Mouse (Mus musculus) forebrain, embryonic 14.5 days (tissue): Measurements from ENCODE around the gene Nkapl. TPM values are rescaled to one million over a fixed set of nuclear protein-coding genes. Genes with fewer than 3 reads are reported as not detected.

Source experiments
- ATAC-seq: fragments of 200-750 bp; cut with Nextera tagmentation; 2 replicates; pipeline ENCODE4 v1.8.0; 2017; ENCODE audit warnings: mild to moderate bottlenecking, moderate library complexity
- DNase-seq: peaks from one replicate; pipeline ENCODE4 v3.0.0-alpha.2; 2015; ENCODE audit warnings: low spot score
- H3K27ac ChIP-seq: fragments of 300-500 bp; sonication (generic); 2 replicates; pipeline ENCODE4 v1.5.1; 2014; ENCODE audit warnings: low read depth, mild to moderate bottlenecking, control low read depth, low read length, moderate library complexity
- H3K27me3 ChIP-seq: fragments of 300-500 bp; sonication (generic); replicated peaks from 2 replicates; pipeline ENCODE4 v1.6.1; 2014; ENCODE audit warnings: low read length, control low read depth, mixed read lengths; ENCODE audit not compliant: control insufficient read depth, insufficient read depth
- H3K36me3 ChIP-seq: fragments of 300-500 bp; sonication (generic); 2 replicates; pipeline ENCODE4 v1.6.1; 2014; ENCODE audit warnings: low read length, control low read depth; ENCODE audit not compliant: control insufficient read depth, insufficient read depth
- H3K4me1 ChIP-seq: fragments of 300-500 bp; sonication (generic); 2 replicates; pipeline ENCODE4 v1.6.1; 2014; ENCODE audit warnings: antibody characterized with exemption, low read length, control low read depth; ENCODE audit not compliant: control insufficient read depth, insufficient read depth
- H3K4me2 ChIP-seq: fragments of 300-500 bp; sonication (generic); 2 replicates; pipeline ENCODE4 v1.6.1; 2014; ENCODE audit warnings: mild to moderate bottlenecking, control low read depth, low read length
- H3K4me3 ChIP-seq: fragments of 300-500 bp; sonication (generic); 2 replicates; pipeline ENCODE4 v1.5.1; 2014; ENCODE audit warnings: low read depth, low read length, control low read depth
- H3K9ac ChIP-seq: fragments of 300-500 bp; sonication (generic); 2 replicates; pipeline ENCODE4 v1.6.1; 2014; ENCODE audit warnings: mild to moderate bottlenecking, low read length, control low read depth, moderate library complexity
- H3K9me3 ChIP-seq: fragments of 300-500 bp; sonication (generic); replicated peaks from 2 replicates; pipeline ENCODE4 v1.6.1; 2016; ENCODE audit warnings: low read length, control low read depth, mixed read lengths; ENCODE audit not compliant: control insufficient read depth
- WGBS: fragments of 180-500 bp; shearing (Covaris S2); extraction: QIAGEN DNeasy Blood & Tissue Kit; methylation state at CpG from one replicate; pipeline ENCODE4 v1.1.7; 2014; 5-methylcytosine and 5-hydroxymethylcytosine counted together
- polyA plus RNA-seq: library from polyadenylated mRNA; unstranded; fragments of >200 nt; fragmentation: Nextera tagmentation; extraction: Ambion mirVana; gene quantifications from 2 replicates; pipeline ENCODE4 v1.2.1, GENCODE M21; 2014

The Nkapl gene
- polyA plus RNA-seq, 1 experiment from 2014 or later: 3.8 TPM

- no peak for ATAC-seq
- no peak overlapping the region for H3K9ac ChIP-seq
- H3K4me1 ChIP-seq: no peaks in the 10 kb centered on the region
- 92% methylated on average over 9 of the region's 9 CpGs for WGBS
- H3K9me3 ChIP-seq: no peaks in the 10 kb centered on the region
- no peak for DNase-seq
- H3K4me3 ChIP-seq: no peak overlapping the region
- H3K4me2 ChIP-seq: no peak overlapping the region
- no peaks in the 10 kb centered on the region for H3K27me3 ChIP-seq
- no peak overlapping the region for H3K27ac ChIP-seq
- H3K36me3 ChIP-seq: peaks cover 59% of the 10 kb centered on the region
Observed at GRCm38 (mm10) chr13:21446796-21447195, 21.5 kb downstream of the Nkapl start.

DNA sequence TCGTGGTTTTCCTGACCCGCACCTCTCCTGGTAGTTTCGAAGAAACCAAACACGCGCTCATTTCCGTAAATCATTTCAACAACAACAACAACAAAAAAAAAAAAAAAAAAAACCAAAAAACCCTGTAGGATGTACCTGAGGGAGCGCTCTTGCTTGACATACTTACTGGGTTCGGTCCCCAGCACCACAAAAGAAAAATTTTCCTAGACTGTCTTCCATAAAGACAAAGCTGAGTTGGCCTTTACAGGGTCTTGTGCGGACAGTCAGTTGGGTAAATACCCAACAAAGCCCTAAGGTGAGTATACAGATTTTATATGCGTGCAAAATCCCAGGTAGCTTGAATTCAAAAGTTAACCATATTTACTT is 27.1 kb downstream of the Nkapl start:
- Histone ChIP-seq H3K9ac (peak overlapping the region; percentile 64), H3K36me3 (peaks cover 30% of the 10 kb centered on the region), H3K4me3 (peak overlapping the region; percentile 40), H3K27me3 (no peaks in the 10 kb centered on the region), H3K4me2 (peak overlapping the region; percentile 85), H3K27ac (peak overlapping the region; percentile 31; the same call in 1 of the 2 replicates), H3K4me1 (no peaks in the 10 kb centered on the region), H3K9me3 (no peaks in the 10 kb centered on the region)
- DNase-seq (peak; percentile 2), ATAC-seq (no peak; the same call in 1 of the 2 replicates)
- WGBS: 15% methylated on average over 10 of the region's 10 CpGs

DNA sequence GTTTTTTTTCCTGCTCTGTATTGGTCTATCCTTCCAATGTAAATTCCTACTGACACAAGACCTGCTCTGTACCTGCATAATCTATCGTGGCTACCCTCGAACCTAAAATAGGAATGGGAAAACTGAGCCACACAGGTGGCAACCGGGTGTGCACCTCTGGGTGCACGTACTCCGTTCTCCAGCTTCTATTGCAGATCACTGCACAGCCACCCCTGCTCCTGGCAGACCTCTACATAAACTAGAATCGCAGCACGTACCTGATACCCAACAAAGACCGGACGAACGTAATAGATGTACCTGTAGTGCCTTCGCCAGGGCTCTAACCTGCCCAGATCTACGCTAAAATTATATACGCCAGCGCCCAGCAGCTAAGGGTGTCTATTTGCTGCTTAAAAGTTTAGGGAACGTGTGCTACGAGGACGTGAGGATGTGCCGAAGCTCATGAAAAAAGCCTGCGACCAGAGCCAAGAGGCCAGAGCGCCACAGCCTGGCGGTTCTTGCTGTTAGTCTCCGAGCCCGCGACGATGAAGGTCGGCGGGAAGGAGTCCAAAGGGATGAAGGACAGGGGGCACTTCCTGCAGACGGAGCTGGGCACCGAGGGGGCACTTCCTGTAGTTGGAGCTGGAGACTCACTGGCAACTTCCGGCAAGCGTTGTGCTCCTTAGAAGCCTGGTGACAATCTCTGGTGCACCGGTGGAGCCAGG is 27.7 kb downstream of the Nkapl start, which contains the start of gene Pgbd1:
Gene Pgbd1, minus strand, starts transcription at position 556 of the 704 bp plus-strand sequence.
- peak; percentile 88 for DNase-seq
- H3K4me2 ChIP-seq: peak within 1 kb of the TSS; percentile 85
- peaks cover 26% of the 10 kb centered on the region for H3K36me3 ChIP-seq
- H3K9me3 ChIP-seq: no peaks in the 10 kb centered on the region
- H3K4me3 ChIP-seq: peak within 1 kb of the TSS; percentile 40
- 1% methylated on average over 32 of the region's 32 CpGs for WGBS
- ATAC-seq: peak; percentile 94
- H3K9ac ChIP-seq: peak within 1 kb of the TSS; percentile 64
- H3K27ac ChIP-seq: peak within 1 kb of the TSS; percentile 31
- no peaks in the 10 kb centered on the region for H3K4me1 ChIP-seq
- no peaks in the 10 kb centered on the region for H3K27me3 ChIP-seq

DNA sequence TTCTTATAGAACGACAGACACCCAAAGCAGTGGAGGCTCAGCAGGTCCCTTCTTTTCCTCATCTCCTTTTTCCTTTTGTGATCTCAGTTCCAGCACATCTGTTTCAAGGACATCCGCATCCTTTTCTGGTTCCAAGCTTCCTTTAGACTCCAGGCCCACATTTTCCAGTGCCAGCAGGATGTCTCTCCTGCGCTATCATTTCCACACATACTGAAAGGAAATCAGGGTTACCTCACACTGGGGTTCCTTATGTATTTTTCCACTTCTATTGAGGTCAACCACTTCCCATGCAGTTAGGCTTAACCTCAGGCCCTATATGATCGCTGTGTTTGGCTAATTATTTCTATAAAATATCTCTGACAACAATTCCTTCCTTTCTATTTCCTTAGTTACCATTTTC is 32.8 kb downstream of the Nkapl start:
- no peak overlapping the region for H3K4me2 ChIP-seq
- ATAC-seq (no peak), DNase-seq (no peak)
- H3K4me3 ChIP-seq: no peak overlapping the region
- H3K4me1 ChIP-seq: no peaks in the 10 kb centered on the region
- no peaks in the 10 kb centered on the region for H3K36me3 ChIP-seq
- no peak overlapping the region for H3K27ac ChIP-seq
- H3K27me3 ChIP-seq: no peaks in the 10 kb centered on the region
- no peak overlapping the region for H3K9ac ChIP-seq
- no peaks in the 10 kb centered on the region for H3K9me3 ChIP-seq
- WGBS: 89% methylated on average over 4 of the region's 4 CpGs

DNA sequence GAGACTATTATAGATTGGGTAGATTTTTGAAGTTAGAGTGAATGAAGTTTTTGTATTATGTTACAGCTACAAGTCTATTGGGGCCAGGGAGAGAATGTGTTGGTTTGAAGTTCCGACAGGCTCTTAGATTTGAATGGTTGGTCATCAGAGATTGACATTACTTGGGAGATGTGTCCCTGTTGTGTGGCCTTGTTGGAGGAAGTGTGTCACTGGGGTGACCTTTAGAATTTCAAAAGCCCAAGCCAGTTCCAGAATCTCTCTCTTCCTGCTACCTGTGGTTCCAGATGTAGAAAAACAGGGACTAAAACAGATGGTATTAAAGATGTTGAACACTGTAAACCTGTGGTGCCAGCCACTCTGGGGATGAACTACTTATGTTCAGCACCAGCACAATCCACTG is 40.7 kb downstream of the Nkapl start:
- 94% methylated on average over 1 of the region's 1 CpGs for WGBS
- H3K27me3 ChIP-seq: no peaks in the 10 kb centered on the region
- H3K36me3 ChIP-seq: no peaks in the 10 kb centered on the region
- H3K4me1 ChIP-seq: no peaks in the 10 kb centered on the region
- ATAC-seq (no peak), DNase-seq (no peak)
- H3K4me3 ChIP-seq: no peak overlapping the region
- no peak overlapping the region for H3K27ac ChIP-seq
- H3K4me2 ChIP-seq: no peak overlapping the region
- no peak overlapping the region for H3K9ac ChIP-seq
- no peaks in the 10 kb centered on the region for H3K9me3 ChIP-seq

GRCm38 (mm10) chr13:21423301-21423700 is 45.0 kb downstream of the Nkapl start:
- Histone ChIP-seq H3K4me2 (no peak overlapping the region), H3K9ac (no peak overlapping the region), H3K4me1 (no peaks in the 10 kb centered on the region), H3K27me3 (no peaks in the 10 kb centered on the region), H3K27ac (no peak overlapping the region), H3K4me3 (no peak overlapping the region), H3K9me3 (no peaks in the 10 kb centered on the region), H3K36me3 (no peaks in the 10 kb centered on the region)
- ATAC-seq: no peak
- no peak for DNase-seq
- WGBS: 59% methylated on average over 5 of the region's 5 CpGs

DNA sequence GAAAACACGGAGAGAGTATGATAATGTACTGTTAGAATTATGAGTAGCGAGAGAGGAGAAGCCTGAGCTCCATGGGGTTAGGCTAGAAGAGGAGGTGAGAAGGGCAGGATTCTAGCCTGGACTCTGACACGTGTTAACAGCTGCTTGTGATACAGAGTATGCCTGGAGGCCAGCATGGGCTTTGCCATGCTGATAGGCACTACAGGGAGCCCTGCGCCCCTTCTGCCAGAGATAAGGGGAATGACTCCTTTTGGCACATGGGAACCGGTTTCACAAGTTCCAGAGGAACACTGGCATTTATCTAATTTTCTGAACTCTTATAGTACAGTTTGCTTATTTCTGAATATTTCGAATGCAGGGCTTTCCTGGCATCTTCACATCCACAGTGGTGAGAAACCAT is 49.4 kb downstream of the Nkapl start:
- no peak for DNase-seq
- H3K4me2 ChIP-seq: no peak overlapping the region
- no peak overlapping the region for H3K27ac ChIP-seq
- no peak for ATAC-seq
- H3K36me3 ChIP-seq: no peaks in the 10 kb centered on the region
- H3K4me1 ChIP-seq: no peaks in the 10 kb centered on the region
- no peak overlapping the region for H3K4me3 ChIP-seq
- H3K27me3 ChIP-seq: no peaks in the 10 kb centered on the region
- WGBS: 75% methylated on average over 6 of the region's 6 CpGs
- no peak overlapping the region for H3K9ac ChIP-seq
- no peaks in the 10 kb centered on the region for H3K9me3 ChIP-seq

GRCm38 (mm10) chr13:21417298-21418010 is 50.9 kb downstream of the Nkapl start:
- no peak overlapping the region for H3K4me2 ChIP-seq
- no peaks in the 10 kb centered on the region for H3K4me1 ChIP-seq
- no peaks in the 10 kb centered on the region for H3K27me3 ChIP-seq
- no peak overlapping the region for H3K4me3 ChIP-seq
- H3K27ac ChIP-seq: no peak overlapping the region
- ATAC-seq (no peak), DNase-seq (no peak)
- H3K9me3 ChIP-seq: no peaks in the 10 kb centered on the region
- H3K36me3 ChIP-seq: no peaks in the 10 kb centered on the region
- H3K9ac ChIP-seq: no peak overlapping the region
- WGBS: 77% methylated on average over 6 of the region's 6 CpGs
